Mouse (Mus musculus) adrenal gland, postnatal 4 days (tissue): ENCODE results near the gene Fgfr1op. TPM values are rescaled to one million over a fixed set of nuclear protein-coding genes. Genes with fewer than 3 reads are reported as not detected.
"Not testable (repeated sequence)": the region's sequence is repeated elsewhere in the genome, so short reads cannot be mapped to it uniquely, and the experiment has no call there.

ENCODE experiments used
- DNase-seq, 2 experiments: peaks; one replicate each; pipeline ENCODE4 v3.0.0; 2021 to 2022; ENCODE audit warnings: low spot score in 2 of 2, mixed read lengths in 2 of 2
- long read RNA-seq, 2 experiments: library from polyadenylated mRNA; stranded (forward); transcript quantifications; one replicate each; pipeline ENCODE4 v2.0.0; 2021
- total RNA-seq, 2 experiments: library from RNA; stranded (reverse); gene quantifications; 2 replicates each; pipeline ENCODE4 v1.2.3; 2021

The Fgfr1op gene
- total RNA-seq: 10 to 100 TPM; 28.9 to 29.9 TPM
- long read RNA-seq, experiment 1, transcript Fgfr1op-201 (12 exons, 3,077 nt): major isoform, 12 of 23 reads
- long read RNA-seq, experiment 1, partial matches to known transcripts: 1 of 23 reads
- long read RNA-seq, experiment 1, other reads (novel, unspliced or antisense): 8 of 23 reads
- long read RNA-seq, experiment 2, transcript Fgfr1op-201 (12 exons, 3,077 nt): major isoform, 38 of 59 reads
- long read RNA-seq, experiment 2, partial matches to known transcripts: 10 of 59 reads
- long read RNA-seq, experiment 2, other reads (novel, unspliced or antisense): 7 of 59 reads

- peak in 1 of 2 experiments; percentile 51 for DNase-seq
Measured at GRCm38 (mm10) chr17:8164701-8165607, at the start of gene Fgfr1op. TSS of gene Fgfr1op (plus strand) at chr17:8165501.

GRCm38 (mm10) chr17:8116378-8116777, 48.9 kb upstream of the Fgfr1op start:
- not testable (repeated sequence) for DNase-seq

- not testable (repeated sequence) for DNase-seq
Measured at GRCm38 (mm10) chr17:8116928-8117327, 48.4 kb upstream of the Fgfr1op start.

- not testable (repeated sequence) for DNase-seq
Measured at GRCm38 (mm10) chr17:8122974-8123373, 42.3 kb upstream of the Fgfr1op start.

- DNase-seq: not testable (repeated sequence)
Measured at GRCm38 (mm10) chr17:8124586-8124985, 40.7 kb upstream of the Fgfr1op start.

- not testable (repeated sequence) for DNase-seq
Measured at GRCm38 (mm10) chr17:8128326-8128993, 36.8 kb upstream of the Fgfr1op start.

GRCm38 (mm10) chr17:8129578-8129977, 35.7 kb upstream of the Fgfr1op start:
- DNase-seq: not testable (repeated sequence)

GRCm38 (mm10) chr17:8130849-8131248, 34.5 kb upstream of the Fgfr1op start:
- not testable (repeated sequence) for DNase-seq

GRCm38 (mm10) chr17:8138116-8138515, 27.2 kb upstream of the Fgfr1op start:
- not testable (repeated sequence) for DNase-seq

GRCm38 (mm10) chr17:8140210-8140609, 25.1 kb upstream of the Fgfr1op start:
- DNase-seq: not testable (repeated sequence)

GRCm38 (mm10) chr17:8143802-8144673, 21.3 kb upstream of the Fgfr1op start:
- DNase-seq: not testable (repeated sequence)

GRCm38 (mm10) chr17:8146931-8147330, 18.4 kb upstream of the Fgfr1op start:
- not testable (repeated sequence) for DNase-seq

- DNase-seq: not testable (repeated sequence)
Measured at GRCm38 (mm10) chr17:8147439-8148316, 17.6 kb upstream of the Fgfr1op start, which contains the start of the genes Gm49673 and Rnaset2a. TSS of gene Gm49673 (minus strand) at chr17:8147788. TSS of gene Rnaset2a (minus strand) at chr17:8148097.

- not testable (repeated sequence) for DNase-seq
Measured at GRCm38 (mm10) chr17:8155010-8155409, 10.3 kb upstream of the Fgfr1op start.

- DNase-seq: not testable (repeated sequence)
Measured at GRCm38 (mm10) chr17:8155982-8156381, 9.3 kb upstream of the Fgfr1op start.

- DNase-seq: not testable (repeated sequence)
Measured at GRCm38 (mm10) chr17:8158627-8159026, 6.7 kb upstream of the Fgfr1op start.

- DNase-seq: not testable (repeated sequence)
Measured at GRCm38 (mm10) chr17:8160969-8161368, 4.3 kb upstream of the Fgfr1op start.

- DNase-seq: not testable (repeated sequence)
Measured at GRCm38 (mm10) chr17:8165608-8165945, 276 bp downstream of the Fgfr1op start.

GRCm38 (mm10) chr17:8165977-8166376, 676 bp downstream of the Fgfr1op start:
- not testable (repeated sequence) for DNase-seq
